Mouse (Mus musculus) heart, postnatal 4 days (tissue): Measurements from ENCODE around the gene Sh2d3c. TPM values are rescaled to one million over a fixed set of nuclear protein-coding genes. Genes with fewer than 3 reads are reported as not detected.

Source experiments
- DNase-seq: peaks from one replicate; pipeline ENCODE4 v3.0.0; 2021
- total RNA-seq, 2 experiments: library from RNA; stranded (reverse); gene quantifications; 2 replicates each; pipeline ENCODE4 v1.2.3; 2021

Sh2d3c gene
- 10 to 100 TPM; 38.2 to 41.4 TPM for total RNA-seq

DNA sequence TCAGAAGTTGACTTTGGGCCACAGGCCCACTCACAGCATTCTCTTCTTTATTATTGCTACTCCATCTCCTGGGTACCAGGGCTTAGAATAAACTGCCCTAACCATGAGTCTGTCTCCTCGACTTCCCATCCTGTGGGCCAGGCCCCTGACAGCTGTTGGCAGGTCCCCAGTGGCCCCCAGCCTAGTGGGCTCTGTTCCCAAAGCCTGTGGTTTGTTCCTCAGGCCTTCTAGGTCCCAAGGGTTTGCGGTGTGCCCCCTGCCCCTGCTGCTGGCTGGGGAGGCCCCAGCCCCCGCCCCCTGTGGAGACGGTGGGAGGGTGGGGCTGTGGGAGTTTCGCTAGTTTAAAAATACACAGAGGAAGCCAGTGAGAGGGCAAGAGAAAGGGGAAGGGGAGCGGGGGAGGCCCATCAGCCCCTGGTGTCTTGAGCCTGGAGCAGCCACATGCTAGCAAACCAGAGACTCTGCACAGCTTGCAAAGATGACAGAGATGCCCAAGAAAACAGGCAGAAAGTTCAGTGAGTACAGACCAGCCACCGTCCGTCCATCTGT is at the start of gene Sh2d3c:
Gene Sh2d3c, plus strand, starts transcription at position 375 of the 549 bp plus-strand sequence.
- peak; percentile 54 for DNase-seq

DNA sequence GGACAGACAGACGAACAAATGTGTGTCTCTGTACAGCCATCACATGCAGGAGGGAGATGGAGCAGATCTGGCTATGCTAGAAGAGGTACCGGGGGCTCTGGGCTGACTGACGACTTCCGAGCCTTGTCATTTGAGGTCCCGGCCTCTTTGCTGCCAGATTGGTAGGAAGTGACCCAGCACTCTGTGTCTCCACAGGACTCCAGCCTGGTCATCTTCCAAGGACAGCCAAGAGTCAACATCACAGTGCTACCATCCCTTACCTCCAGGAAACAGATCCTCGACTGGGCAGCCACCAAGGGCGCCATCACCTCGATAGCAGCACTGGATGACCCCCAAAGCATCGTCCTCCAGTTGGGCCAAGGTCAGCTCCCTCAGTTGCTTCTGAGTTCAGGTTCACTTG is 49.7 kb upstream of the Sh2d3c start:
- no peak for DNase-seq

DNA sequence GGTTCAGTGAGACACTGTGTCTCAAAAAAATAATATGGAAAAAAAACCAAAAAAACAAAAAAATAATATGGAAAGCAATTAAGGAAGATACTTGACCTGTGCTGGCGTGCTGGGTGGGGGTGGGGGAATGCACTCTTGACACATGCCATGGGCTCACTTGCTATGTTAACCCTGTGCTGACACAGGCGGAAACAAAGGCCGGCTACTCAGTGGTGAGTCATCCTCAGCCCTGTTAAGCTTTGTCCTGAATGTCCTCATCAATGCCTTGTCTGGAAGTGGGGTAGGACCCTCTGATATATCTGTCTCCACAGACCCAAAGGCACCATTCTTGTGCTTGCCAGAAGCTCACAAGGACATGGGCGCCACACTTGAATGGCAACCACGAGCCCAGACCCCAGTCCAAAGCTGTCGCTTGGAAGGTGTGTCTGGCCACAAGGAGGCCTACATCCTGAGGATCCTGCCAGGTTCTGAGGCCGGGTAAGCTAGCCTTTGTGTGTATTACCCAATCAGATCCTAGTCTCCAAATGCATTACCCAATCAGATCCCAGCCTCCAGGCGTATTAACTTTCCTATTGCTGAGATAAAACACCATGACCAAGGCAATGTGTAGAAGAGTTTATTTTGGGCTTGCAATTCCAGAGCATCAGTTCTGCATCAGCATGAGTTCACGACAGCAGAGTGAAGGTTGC is 48.8 kb upstream of the Sh2d3c start:
- no peak for DNase-seq

DNA sequence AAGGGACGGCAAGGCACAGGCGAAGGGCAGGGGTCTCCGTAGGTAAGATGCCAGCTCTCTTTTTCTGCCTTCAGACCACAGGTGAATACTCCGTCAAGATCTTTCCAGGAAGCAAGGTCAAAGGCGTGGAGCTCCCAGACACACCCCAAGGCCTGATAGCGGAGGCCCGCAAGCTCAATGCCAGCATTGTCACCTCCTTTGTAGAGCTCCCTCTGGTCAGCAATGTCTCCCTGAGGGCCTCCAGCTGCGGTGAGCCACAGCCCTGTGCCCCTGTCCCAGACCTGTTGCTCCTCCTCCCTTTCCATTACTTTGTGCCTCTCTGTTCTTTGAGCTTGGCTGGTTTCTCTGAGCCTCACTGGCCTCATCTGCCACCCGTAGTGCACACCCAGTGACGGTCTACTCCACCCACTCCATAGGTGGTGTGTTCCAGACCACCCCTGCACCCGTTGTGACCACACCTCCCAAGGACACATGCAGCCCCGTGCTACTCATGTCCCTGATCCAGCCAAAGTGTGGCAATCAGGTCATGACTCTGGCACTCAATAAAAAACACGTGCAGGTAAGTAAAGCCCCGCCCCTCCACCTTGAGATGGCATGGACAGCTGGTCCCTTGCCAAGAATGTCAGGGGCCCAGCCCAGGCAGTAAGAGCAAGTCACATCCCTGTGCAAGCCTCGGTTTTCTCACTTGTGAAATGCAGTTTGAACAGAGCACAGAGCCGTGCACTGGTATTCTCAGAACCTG is 47.5 kb upstream of the Sh2d3c start:
- no peak for DNase-seq

DNA sequence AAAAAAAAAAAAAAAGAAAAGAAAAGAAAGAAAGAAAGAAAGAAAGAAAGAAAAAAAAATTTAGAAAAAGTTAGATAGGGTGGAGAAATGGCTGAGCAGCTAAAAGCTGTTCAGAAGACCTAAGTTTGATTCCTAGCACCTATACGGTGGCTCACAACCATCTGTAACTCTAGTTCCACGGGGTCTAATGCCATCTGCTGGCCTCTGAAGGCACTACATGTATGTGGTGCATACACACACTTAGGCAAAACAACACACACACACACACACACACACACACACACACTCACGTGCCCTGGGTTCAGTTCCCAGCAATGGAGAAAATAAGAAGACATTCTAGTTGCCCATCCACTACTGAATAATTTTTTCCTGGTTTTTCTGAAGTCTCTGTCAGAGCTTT is 44.0 kb upstream of the Sh2d3c start:
- no peak for DNase-seq

DNA sequence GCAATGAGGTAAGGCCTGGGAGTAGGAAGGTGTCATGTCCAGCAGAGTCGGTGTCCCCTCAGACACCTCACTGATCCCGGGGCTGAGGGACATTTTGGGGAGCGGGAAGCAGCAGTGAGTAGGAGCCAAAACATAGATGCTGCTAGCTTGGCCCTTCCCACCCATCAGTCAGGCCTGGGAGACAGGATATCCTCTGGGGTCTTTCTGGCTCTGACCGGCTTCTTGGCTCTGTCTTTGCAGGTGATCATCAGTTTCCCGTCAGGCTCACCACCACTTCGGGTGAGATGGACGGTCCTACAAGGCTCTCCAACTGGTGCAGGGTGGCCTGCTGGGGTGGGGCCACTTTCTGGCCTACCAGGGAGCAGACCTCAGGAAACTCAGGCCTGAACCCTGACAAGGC is 43.2 kb upstream of the Sh2d3c start:
- no peak for DNase-seq

DNA sequence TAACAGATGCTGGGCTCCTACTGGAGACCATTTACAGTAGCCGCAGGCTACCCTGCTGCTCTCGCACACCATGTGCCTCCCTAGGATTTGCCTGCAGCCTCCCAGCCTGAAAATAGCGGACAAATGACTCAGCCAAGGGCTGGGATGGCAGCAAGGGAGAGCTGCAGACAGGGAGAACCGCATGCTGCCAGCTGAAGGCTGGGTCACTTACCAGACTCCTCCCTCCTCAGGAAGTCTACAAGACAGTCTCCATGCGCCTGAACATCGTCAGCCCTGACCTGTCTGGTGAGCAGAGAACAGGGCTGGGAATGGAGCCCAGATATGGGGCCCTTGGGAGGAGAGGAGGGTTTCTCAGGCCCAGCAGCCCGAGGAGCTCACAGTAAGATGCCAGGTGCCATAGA is 40.8 kb upstream of the Sh2d3c start:
- peak; percentile 56 for DNase-seq

DNA sequence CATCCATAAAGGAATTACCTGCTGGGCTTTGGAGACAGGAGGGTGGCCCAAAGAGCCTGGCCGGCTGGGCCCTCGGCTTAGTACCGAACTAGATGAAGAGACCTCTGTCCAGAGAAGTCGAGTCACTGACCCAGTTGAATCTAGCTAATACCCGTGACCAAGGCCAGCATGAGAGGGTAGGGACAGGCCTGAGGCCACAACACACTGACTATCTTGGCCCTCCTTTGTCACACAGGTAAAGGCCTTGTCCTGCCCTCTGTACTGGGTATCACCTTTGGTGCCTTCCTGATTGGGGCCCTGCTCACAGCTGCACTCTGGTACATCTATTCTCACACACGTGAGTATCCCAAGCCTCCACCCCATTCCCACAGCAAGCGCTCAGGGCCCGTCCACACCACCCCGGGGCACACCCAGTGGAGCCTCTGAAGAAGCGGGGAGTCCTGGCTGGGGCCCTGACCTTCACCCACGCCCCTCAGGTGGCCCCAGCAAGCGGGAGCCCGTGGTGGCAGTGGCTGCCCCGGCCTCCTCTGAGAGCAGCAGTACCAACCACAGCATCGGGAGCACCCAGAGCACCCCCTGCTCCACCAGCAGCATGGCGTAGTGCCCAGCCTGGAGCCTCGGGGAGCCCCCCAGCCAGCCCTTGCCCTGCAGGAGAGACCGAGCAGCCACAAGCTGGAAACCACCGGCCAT is 39.7 kb upstream of the Sh2d3c start:
- DNase-seq: no peak

DNA sequence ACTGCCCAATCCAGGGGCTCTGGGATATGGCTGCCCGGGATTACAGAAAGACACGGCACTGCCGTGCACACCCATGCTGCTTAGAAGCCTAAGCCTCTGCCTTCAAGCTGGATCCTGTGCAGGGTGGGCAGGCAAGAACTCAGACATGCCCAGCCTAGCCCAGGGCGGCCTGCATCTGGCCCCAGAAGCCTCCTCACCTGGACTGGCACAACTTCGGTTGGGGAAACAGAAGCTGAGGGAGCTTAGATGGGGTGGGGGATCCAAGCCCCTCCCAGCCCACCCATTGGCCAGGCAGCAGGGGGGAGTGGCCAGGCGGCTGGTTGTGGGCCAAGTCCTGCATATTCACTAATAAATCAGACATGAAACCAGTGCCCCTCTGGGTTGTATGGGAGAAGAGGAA is 39.1 kb upstream of the Sh2d3c start:
- DNase-seq: no peak

DNA sequence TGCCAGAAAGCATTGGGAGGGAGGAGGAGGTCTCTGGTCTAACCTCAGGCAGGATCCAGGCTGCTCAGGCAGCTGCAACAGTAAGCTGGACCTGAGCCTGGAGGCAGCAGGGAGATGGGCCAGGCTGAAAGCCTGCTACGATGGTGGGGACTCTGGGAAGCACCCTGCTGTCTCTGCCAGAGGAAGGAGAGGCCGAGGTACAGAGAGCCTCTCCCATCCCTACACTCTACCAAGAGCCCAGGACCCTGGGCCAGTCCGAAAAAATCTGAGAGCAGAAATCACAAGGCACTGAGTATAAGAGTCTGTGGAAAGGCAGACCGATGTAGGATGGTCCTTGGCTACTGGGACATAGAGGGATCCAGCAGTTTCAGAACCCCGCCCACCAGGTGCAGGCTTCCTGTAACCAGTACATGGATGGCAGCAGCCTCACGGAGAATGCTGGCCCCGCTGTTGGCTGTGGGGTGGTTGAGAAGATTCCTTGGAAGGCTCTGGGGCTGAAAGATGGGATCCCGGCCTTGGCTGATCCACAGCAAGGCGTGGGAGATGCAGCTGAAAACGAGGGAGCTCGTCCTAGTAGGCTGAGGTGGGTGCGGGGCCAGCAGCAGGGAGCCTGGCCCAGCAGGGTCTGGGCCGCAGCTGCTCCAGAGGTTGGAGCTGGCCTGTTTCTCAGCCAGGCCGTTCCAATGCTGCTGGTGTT is 38.0 kb upstream of the Sh2d3c start:
- DNase-seq: no peak

DNA sequence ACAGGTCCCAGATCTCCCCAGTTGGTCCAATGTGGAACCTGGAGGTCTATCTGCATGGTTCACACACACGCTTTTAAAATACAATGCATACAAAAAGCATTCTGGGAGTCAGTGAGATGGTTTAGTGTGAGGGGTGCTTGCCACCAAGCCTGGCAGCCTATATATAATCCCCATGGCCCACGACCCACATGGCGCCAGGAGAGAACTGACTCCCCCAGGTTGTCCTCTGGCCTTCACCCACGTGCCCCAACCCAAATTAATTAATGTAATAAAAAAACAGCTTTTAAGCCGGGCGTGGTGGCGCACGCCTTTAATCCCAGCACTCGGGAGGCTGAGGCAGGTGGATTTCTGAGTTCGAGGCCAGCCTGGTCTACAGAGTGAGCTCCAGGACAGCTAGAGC is 37.2 kb upstream of the Sh2d3c start:
- DNase-seq: no peak

DNA sequence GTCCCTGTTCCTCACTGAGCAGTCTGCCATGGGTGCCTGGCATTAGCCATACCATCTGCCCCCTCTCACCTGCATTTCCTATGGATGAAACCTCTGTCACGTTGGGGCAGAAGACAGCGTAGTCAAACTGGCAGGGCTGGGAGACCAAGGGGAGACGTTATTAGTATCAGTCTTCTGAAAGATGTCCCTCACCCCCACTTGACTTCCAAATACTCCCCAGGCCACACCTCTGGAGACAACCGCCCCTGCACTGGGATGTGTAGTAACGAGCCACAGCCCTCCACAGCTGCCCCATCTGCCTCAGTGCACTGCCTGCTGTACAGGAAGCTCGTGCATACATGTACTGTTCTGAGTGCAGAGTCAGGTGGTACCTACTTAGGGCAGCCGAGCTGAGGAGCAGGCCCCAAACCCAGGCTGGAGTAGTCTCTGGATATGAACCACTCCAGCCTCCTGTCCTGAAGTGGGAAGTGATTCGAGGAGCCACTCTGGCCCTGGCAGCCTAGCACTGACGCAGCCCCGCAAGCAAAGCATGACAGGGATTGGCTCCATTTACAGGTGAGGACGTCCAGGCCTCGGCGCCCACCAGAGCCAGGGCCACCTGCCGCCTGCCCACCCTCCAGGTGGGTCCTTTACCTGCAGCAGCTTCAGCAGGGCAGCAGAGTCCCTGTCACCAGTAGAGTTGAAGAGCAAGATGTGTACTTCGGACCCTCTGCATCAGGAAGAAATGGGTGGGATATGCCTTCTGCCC is 36.0 kb upstream of the Sh2d3c start:
- no peak for DNase-seq

DNA sequence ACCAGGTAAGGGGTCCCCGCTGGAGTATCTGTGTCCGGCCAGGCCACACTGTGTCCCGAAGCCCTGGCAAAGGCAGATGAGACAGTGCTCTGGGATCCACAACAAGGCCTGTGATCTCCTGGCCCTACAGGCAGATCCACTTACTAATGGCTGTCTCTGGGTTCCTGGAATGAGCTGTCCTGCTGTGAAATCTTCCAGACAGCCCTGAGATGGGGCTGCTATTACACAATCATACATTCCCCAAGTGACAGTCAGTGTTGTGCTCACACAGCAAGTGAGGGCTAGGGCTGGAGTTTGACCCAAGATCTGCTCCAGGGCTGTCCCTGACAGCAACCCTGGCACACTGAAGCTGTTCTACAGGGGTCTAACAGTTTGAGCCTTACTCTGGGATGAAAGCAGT is 35.0 kb upstream of the Sh2d3c start:
- no peak for DNase-seq

DNA sequence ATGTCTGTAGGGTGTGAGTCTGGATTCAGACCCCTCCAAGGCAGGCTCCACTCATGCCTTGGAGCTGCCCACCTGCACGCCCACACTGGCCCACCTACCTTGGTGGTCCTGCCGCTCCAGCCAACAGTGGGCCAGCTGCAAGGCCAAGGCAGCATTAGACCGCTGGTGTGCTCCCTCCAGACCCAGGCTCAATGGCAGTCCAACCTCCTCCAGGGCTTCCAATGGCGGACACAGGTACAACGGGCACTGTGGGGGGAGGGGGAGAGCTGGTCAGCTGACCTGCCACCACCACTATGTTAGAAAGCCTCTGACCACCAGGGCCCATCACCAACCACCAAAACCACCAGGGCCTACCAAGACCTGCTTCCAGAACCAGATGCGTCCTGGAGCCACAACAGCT is 34.2 kb upstream of the Sh2d3c start:
- DNase-seq: no peak

DNA sequence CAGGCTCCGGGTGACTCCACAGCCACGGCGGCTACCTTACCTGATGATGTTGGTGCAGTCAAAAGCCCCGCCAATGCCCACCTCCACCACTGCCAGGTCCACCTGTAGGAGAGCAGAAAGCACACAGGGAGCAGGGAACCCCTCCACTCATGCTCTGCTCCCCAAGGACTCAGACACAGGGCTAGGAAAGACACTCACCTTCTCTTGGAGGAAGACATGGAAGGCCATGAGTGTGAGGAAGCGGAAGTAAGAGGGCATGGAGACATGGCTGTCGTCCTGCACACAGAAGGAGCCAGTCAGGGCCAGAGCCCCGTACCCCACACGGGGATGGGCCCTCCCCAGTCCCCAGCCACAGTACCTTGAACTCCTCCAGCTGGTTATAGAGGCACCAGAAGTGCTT is 33.3 kb upstream of the Sh2d3c start:
- no peak for DNase-seq

DNA sequence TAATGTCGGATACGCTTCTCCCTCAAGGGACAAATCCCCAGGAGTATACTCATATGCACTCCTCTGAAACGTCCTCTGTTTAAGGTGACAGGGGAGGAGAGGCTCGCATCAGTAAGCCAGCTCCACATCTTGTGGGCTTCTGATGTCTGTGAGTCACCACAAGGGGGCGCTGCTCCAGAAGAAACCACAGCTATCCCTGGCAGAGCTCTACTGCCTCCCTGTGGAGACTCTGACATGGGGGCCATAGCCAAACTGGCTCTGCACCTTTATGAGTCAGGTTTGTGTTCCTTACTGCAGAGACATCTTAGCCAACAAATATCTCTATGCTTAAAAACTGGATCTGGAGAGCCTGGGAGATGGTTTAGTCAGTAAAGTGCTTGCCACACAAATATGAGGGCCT is 31.4 kb upstream of the Sh2d3c start:
- peak; percentile 95 for DNase-seq

DNA sequence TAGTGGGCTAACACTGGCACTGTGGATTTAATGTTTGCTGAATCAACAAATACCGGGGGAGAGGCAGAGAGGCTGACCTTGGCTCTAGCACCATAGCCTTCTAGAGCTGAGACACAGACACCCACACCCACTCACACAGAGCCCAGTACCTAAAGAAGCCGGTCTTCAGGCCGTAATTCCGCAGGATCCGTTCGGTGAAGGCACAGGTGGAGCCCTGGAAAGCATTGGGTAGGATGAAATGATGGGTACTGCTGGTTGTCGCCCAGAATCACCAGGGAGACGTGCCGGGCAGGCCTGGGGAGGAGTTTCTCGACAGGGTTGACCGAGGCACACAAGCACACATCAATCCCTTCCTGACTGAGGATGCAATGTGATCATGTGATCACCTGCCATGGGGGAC is 29.8 kb upstream of the Sh2d3c start:
- DNase-seq: no peak

DNA sequence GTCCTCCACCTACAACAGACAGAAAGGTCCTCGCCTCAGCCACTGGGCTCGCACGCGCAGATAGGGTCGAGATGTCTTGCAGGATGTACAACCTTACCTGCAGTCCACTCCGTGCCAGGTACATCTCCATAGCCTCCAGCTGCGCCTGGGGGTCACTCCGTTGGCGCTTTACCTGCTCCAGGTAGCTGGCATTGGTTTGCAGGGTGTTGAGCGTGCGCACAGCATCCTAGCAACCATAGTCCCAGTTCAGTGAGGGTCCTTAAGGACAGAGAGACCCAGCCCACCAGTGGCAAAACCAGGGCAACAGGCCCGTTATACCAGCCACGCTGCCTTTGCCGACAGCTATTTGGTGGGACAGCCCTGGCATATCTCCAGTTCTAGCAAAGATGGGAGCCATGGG is 28.4 kb upstream of the Sh2d3c start:
- no peak for DNase-seq

DNA sequence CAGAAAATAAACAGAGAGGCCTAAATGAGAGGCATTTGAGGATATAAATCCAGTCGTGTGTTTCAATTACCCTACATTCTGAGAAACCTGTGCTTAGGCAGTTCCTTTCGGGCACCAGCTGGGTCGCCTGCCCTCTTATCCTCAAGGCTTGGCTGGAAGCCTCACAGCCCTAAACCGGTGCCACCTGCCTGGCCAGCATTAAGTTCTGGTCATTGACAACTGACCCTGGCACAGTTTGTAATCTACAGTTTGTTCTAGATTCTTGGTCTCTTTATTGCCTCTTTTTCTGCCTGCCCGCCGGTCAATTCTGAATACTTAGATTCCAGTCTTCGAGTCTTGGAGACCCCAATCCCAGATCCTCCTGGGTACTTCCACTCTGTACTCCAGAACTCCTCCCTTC is 27.6 kb upstream of the Sh2d3c start:
- no peak for DNase-seq

DNA sequence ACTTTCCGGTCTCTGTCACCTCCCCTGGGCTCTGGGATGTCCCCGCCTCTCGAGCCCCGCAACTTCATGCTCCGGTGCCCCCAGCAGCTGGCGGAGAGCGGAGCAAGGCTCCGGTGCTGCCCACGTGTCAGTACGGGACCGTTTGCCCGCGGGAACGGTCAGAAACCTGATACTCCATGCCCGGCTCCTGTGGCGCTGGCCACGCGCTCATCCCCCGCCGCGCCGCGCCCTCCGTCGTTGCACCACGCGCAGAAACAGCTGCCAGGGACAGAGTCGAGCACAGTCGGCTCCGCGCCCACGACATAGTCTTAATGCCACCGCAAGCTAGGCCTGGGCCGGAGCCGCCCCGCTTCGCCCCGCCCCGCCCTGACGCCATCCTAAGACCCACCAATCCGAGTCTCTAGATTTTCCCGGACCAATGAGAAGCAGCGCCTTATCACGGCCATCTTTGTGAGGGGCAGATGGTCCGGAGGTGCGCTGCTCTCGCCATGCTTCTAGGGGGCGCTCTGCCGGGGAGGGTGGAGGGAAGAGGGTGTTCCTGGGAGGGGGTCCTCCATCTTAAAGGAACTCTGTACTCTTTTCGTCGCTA is 26.9 kb upstream of the Sh2d3c start:
- peak; percentile 98 for DNase-seq

DNA sequence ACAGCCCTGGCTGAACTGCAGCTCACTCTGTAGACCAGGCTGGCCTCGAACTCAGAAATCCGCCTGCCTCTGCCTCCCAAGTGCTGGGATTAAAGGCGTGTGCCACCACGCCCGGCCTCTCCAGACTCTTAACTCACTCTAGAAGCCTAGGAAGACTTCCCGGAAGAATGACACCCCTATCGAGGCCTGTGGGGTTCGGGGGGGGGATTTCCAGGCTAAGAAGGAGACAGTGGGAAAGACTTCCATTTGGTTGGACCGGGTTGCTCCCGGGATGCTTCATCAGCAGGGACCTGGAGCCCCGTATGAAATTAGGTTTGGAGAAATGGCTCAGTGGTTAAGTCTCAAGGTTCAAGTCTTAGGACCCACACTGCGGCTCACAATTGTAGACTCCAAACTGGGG is 26.2 kb upstream of the Sh2d3c start:
- no peak for DNase-seq

DNA sequence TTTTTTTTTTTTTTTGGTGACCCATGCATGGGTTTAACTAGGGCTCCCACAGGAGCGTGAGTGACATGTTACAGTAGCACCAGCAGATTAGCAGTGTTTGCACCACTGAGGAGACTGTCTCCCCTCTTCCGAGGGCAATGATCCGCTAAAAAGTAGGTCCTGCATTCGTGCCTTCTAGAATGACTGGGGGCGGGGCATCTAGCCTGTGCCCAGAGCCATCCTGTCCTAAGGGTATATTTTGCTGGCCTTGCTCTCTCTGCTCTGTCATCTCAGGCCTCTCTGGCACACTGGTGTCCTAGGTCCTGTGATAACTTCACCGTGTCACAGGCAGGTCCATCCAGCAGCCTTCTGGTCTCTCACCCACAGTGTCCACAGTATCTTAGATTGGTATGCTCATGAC is 21.2 kb upstream of the Sh2d3c start:
- DNase-seq: no peak
